Mouse (Mus musculus): ENCODE results near the gene Plcb4.
"Not testable (repeated sequence)": the region's sequence is repeated elsewhere in the genome, so short reads cannot be mapped to it uniquely, and the experiment has no call there.

Gene Plcb4

GRCm38 (mm10) chr2:135891686-135892085, 232.9 kb downstream of the Plcb4 start:
- DNase-seq (ENCODE audit: low spot score) = no peak

- DNase-seq (ENCODE audit: low spot score) = no peak
Observed at GRCm38 (mm10) chr2:135894582-135894981, 235.8 kb downstream of the Plcb4 start.

- DNase-seq (ENCODE audit: low spot score) = peak; percentile 37
Observed at GRCm38 (mm10) chr2:135898025-135898424, 239.2 kb downstream of the Plcb4 start.

GRCm38 (mm10) chr2:135899931-135900330, 241.1 kb downstream of the Plcb4 start:
- not testable (repeated sequence) for DNase-seq (ENCODE audit: low spot score)

GRCm38 (mm10) chr2:135901015-135901414, 242.2 kb downstream of the Plcb4 start:
- no peak for DNase-seq (ENCODE audit: low spot score)

- no peak for DNase-seq (ENCODE audit: low spot score)
Observed at GRCm38 (mm10) chr2:135904262-135904661, 245.5 kb downstream of the Plcb4 start.

GRCm38 (mm10) chr2:135904791-135905190, 246.0 kb downstream of the Plcb4 start:
- no peak for DNase-seq (ENCODE audit: low spot score)

- peak; percentile 9 for DNase-seq (ENCODE audit: low spot score)
Observed at GRCm38 (mm10) chr2:135914343-135915261, 255.8 kb downstream of the Plcb4 start.

GRCm38 (mm10) chr2:135915928-135916327, 257.1 kb downstream of the Plcb4 start:
- no peak for DNase-seq (ENCODE audit: low spot score)

- DNase-seq (ENCODE audit: low spot score) = no peak
Observed at GRCm38 (mm10) chr2:135917000-135917399, 258.2 kb downstream of the Plcb4 start.

- no peak for DNase-seq (ENCODE audit: low spot score)
Observed at GRCm38 (mm10) chr2:135918116-135918515, 259.3 kb downstream of the Plcb4 start.

- no peak for DNase-seq (ENCODE audit: low spot score)
Observed at GRCm38 (mm10) chr2:135919641-135920040, 260.8 kb downstream of the Plcb4 start.

- peak; percentile 65 for DNase-seq (ENCODE audit: low spot score)
Observed at GRCm38 (mm10) chr2:135926660-135927343, 268.0 kb downstream of the Plcb4 start.

GRCm38 (mm10) chr2:135929021-135929720, 270.4 kb downstream of the Plcb4 start:
- DNase-seq (ENCODE audit: low spot score) = no peak

GRCm38 (mm10) chr2:135930696-135931095, 271.9 kb downstream of the Plcb4 start:
- DNase-seq (ENCODE audit: low spot score) = no peak

- no peak for DNase-seq (ENCODE audit: low spot score)
Observed at GRCm38 (mm10) chr2:135932569-135932968, 273.8 kb downstream of the Plcb4 start.

GRCm38 (mm10) chr2:135936376-135936775, 277.6 kb downstream of the Plcb4 start:
- no peak for DNase-seq (ENCODE audit: low spot score)

- no peak for DNase-seq (ENCODE audit: low spot score)
Observed at GRCm38 (mm10) chr2:135937646-135938045, 278.8 kb downstream of the Plcb4 start.

- DNase-seq (ENCODE audit: low spot score) = no peak
Observed at GRCm38 (mm10) chr2:135939933-135940332, 281.1 kb downstream of the Plcb4 start.

- DNase-seq (ENCODE audit: low spot score) = no peak
Observed at GRCm38 (mm10) chr2:135947839-135948238, 289.0 kb downstream of the Plcb4 start.

- no peak for DNase-seq (ENCODE audit: low spot score)
Observed at GRCm38 (mm10) chr2:135954760-135955548, 296.1 kb downstream of the Plcb4 start.

- DNase-seq (ENCODE audit: low spot score) = no peak
Observed at GRCm38 (mm10) chr2:135955796-135956195, 297.0 kb downstream of the Plcb4 start.
